Mouse (Mus musculus): Measurements from ENCODE around the gene Disp2.

Gene Disp2

DNA sequence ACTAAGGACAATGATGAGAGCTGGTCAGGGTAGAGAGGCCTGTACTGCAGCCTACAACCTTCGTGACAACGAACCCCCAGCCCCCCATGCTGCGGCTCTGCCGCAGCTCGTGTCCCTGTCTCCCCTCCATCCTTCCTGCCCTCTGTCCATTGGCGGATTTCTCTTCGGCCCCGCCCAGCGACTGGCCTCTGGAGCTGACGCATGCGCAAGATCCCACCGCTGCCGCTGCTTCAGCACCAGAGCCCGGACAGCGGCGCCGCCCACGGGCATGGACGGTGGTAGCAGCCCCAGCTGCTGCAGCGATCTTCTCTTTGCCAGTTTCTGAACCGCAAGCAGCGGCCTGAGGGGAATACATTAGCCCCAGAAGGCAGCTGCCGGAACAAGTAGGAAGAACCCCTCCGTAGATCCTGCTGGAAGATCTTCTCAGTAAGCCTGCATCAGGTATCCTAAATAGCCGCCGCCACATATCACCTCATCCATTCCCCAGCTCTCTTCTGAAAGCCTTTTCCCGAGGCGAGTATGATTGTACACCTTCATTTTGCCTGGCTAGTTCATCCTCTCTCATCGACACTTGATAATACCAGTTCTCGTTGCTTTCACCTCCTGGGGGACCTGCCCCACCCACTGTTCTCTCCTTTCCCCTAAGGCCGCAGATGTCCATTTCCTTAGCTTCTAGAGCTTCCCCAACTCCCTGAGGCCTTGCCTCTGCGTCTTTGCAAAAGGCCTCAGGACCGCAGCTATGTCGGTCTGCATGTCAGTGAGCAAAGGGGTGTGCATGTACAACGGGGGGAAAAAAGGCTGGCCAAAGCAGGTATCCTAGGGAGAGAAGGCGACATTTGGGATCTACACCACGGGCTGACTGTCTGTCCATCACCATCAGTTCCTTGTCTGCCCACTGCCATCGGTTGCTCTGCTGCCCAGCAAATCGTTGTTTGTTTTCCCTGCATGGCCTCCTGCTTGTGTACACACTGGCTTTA, at the start of gene Disp2:
TSS of gene Disp2 (plus strand) at position 216 of the 977 bp plus-strand sequence.
- peak; percentile 96 for DNase-seq (ENCODE audit: low spot score)

GRCm38 (mm10) chr2:118729816-118730621, 49.5 kb upstream of the Disp2 start:
- no peak for DNase-seq (ENCODE audit: low spot score)

GRCm38 (mm10) chr2:118730622-118730915, 49.0 kb upstream of the Disp2 start:
- peak; percentile 90 for DNase-seq (ENCODE audit: low spot score)

DNA sequence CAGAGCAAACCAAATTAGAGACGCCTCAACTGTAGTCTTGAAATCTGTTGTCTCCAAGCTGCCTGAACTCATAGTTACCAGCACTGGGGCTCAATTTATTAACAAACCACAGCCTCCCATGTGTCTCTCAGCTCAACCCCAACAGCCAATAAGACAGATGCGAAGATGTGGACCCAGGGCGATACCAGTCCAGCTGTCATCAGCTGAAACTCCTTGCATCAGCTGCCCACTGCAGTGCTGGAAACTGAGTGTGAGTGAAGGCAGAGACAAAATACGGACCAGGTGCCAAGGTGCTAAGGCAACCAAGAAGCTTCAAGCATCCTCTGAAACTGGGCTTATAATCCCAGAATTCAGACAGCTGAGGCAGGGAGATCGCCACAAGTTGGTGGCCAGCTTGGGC, 47.5 kb upstream of the Disp2 start:
- DNase-seq (ENCODE audit: low spot score), result no peak

GRCm38 (mm10) chr2:118733341-118733740, 46.2 kb upstream of the Disp2 start:
- DNase-seq (ENCODE audit: low spot score), result no peak

DNA sequence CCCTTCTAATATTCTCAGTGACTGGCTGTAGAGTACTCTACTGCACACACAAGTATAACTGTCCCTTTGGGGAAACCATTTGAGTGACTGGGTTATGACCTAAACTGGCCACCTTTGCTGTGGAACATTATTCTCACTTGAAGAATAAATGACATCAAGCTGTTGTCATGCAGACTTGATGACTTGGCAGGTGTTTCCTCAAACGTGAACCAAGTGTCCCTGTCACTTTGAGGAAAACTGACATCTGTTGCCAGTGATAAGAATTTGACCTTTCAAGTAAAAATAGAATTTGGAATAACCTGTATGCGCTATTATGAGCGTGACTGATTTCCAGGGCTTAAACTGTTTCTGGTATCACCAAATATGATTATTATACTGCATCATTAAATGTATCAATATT, 39.2 kb upstream of the Disp2 start:
- no peak for DNase-seq (ENCODE audit: low spot score)

DNA sequence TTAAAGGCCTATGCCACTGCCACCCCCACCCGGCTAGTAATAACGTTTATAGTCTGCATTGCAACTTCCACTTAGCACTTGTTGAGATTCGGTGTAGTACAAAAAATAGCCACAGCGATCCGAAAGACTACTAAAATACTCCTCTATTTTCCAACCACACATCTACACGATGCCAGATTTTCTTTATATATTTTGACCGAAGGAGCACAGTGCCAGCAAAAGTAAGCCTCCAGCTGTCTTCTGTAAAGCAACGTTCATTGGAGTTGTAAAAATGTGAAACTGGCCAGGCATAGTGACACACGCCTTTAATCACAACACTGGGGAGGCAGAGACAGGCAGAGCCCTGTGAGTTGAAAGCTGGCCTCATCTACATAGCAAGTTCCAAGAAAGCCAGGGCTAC, 38.3 kb upstream of the Disp2 start:
- DNase-seq (ENCODE audit: low spot score), result no peak

DNA sequence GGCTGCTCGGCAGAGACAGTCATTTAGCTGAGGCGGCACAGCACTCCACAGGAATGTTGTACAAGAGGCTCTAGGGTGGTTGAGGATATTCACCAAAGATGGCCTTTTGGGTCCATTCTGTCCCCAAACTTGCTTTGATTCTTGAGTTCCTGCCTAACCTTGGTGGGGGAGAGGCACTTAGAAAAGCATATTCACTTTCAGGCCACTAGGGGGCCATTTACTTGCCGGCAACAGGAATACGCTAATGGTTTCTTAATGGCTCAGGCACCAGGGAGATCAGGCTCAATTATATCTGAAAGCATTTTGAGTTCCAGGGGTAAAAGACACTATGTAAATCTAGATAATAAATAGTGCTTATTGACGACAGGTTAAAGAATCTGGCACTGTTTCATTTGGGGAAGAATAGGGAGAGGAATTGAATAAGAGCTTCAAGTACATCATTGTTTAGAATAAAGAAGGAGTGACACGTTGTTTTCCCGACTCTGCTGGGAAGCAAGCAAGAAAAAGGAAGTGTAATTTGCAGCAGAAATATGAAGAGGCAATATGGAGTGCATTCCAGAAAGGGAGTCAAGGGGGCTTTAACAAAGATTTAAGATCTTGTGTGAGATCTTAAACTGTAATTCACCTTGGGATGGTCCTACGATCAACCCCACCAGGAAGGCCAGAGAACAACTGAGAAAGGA, 36.1 kb upstream of the Disp2 start:
- no peak for DNase-seq (ENCODE audit: low spot score)

- no peak for DNase-seq (ENCODE audit: low spot score)
Observed at GRCm38 (mm10) chr2:118744621-118745020, 34.9 kb upstream of the Disp2 start.

DNA sequence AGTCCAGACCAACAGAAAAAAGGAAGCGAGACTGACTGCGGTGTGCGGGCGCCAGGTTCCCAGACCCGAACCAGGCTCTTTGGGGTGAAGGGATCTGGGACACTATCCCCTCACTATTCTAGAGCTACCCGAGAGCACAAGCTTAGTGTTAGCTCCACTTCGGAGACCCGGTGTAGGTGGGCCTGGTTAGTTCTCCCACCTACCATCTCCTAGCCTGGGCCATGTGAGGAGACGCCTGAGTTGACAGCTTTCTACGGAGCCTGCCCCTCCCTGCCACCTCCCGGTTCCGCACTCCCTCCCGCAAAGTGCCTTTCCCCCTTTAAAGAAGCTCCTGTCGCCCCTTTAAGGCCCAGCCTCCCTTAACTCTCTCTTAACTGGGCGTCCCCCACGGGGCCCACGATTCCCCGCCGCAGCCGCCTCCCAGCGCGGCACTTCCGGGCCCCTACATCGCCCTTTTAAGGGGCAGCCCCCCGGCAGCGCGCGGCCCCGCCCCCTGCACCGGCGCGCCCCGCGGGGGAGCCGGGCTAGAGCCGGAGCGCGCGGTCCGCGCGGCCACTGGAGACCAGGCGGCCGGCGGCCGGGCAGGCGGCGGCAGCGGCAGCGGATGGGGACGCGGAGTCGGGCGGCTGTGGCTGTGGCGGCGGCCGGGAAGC, 34.2 kb upstream of the Disp2 start, which contains the start of gene Inafm2:
TSS of gene Inafm2 (plus strand) at position 527 of the 653 bp plus-strand sequence.
- DNase-seq (ENCODE audit: low spot score), result peak; percentile 87

DNA sequence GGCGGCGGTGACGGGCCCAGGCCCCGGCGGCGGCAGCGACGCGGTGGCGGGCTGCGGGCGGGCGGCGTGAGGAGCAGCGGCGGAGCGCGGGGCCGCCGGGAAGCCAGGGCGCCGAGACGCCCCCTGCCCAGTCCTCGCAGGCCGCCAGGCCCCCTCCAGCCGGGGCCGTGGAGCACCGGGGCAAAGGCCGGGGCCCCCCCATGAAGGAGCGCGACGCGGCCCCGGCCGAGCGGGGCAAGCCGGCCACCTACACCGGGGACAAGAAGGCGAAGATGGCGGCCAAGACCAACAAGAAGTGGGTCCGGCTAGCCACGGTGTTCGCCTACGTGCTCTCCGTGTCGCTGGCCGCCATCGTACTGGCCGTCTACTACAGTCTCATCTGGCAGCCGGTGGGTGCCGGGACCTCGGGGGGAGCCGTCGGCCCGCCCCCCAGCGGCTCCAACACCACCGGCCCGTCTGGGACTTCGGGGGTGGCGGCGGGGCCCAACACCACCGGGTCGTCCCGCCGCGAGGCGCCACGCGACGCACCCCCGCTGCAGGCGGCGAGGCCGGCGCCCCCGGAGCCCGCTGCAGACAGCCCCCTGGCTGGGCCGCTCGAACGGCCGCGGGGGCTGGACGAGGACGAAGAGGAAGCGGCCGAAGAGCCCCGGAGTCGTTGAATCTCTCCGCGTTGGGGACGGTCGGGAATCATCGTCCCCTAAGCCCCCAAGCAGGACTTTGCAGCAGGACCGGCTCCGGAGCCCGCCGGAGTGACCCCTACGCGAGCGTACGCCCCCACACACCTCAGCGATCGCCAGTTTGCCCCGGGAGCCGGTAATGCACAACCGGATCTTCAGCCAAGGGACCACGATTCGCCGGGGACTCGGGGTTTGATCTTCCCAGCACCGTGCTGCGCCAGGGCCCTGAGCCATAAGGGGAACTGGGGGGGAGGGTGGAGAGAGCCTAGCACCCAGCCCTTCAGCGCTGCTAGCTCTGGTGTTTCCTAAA, 33.3 kb upstream of the Disp2 start:
- peak; percentile 61 for DNase-seq (ENCODE audit: low spot score)

GRCm38 (mm10) chr2:118747301-118747960, 32.1 kb upstream of the Disp2 start:
- peak; percentile 58 for DNase-seq (ENCODE audit: low spot score)

GRCm38 (mm10) chr2:118749341-118749884, 30.1 kb upstream of the Disp2 start:
- no peak for DNase-seq (ENCODE audit: low spot score)

DNA sequence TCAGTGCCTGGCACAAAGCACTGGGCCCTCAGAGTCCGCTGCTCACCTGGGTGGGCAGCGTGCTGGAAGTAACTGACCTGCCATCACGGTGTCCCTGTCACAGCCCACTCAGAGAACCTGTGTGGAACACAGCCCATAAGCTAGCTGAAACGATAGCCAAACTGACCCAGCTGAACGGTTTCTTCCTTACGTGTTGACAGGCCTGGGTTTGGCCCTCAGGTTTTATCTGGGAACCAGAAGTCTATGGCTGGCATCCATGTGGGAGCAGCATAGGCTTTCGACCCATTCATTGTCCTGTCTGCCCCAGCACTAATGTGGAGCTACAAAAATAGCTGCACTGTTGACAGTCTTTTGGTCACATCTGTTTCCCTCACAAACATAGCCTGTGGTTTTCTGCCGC, 29.0 kb upstream of the Disp2 start:
- DNase-seq (ENCODE audit: low spot score), result no peak

GRCm38 (mm10) chr2:118751896-118752791, 27.4 kb upstream of the Disp2 start:
- DNase-seq (ENCODE audit: low spot score), result peak; percentile 57

DNA sequence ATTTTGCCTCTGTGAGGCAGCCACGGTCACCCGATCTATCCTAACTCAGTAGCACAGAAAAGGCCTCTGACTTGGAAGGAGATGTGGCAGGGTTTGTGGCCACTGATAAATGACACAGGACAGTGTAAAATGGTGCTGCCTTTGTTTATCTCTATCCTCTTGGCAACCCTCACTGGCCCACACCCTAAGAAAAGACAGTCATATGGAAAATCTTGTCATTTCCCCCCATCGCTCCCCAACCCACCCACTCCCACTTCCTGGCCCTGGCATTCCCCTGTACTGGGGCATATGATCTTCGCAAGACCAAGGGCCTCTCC, 26.8 kb upstream of the Disp2 start:
- DNase-seq (ENCODE audit: low spot score), result no peak

DNA sequence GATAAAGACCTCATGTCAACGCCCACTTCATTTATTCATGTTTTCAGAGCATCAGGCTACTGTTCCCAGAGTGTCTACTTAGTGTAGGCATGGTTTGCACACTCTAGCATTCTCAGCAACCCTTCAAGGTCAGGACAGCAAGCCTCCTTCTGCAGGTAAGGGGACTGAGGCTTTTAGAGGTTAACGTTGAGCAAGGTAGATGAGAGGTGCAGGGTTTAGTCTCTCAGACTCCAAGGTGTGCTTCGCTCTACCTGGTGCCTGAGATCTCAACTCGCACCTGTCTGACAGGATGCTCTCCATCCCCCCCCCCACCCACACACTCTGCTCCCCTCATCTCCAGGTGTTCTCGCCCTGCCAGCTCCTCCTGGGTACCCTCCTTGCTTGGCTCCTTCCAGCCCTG, 25.4 kb upstream of the Disp2 start:
- DNase-seq (ENCODE audit: low spot score), result no peak

GRCm38 (mm10) chr2:118755407-118755806, 24.1 kb upstream of the Disp2 start:
- no peak for DNase-seq (ENCODE audit: low spot score)

DNA sequence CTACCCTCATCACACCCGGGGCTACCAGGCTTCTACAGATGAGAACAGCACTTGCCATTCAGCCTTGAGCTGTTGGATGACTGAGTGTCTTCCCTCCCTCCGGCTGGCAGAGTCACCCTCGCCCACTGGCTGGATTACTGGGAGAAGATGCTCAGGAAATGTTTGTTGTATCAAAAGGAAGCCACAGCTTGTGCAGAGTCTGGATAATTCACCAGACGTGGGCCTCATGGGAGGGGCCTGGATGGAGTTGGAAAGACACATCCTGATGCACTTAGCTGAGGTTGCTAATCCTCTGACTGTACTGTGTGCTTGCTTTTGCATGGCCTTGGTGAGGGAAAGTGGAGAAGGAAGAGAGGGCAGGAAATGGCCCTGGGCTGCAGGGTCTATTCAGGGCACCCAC, 23.4 kb upstream of the Disp2 start:
- DNase-seq (ENCODE audit: low spot score), result no peak
